Mouse (Mus musculus) ES-E14 (cell line): ENCODE results near the gene Nkiras2. TPM values are rescaled to one million over a fixed set of nuclear protein-coding genes. Genes with fewer than 3 reads are reported as not detected.

Experiments
- DNase-seq: peaks from one replicate; pipeline ENCODE4 v3.0.0-alpha.2; 2013; ENCODE audit warnings: low read depth, low spot score
- H3K27ac ChIP-seq: 2 replicates; pipeline ENCODE4 v1.5.1; 2012; ENCODE audit warnings: low read depth, mild to moderate bottlenecking, low read length, moderate library complexity, mixed read lengths; ENCODE audit not compliant: poor library complexity, insufficient read depth, severe bottlenecking
- H3K36me3 ChIP-seq: 2 replicates; pipeline ENCODE4 v1.6.1; 2012; ENCODE audit warnings: mild to moderate bottlenecking, low read length, moderate library complexity, mixed read lengths; ENCODE audit not compliant: control insufficient read depth, poor library complexity, insufficient read depth, severe bottlenecking
- H3K4me1 ChIP-seq, 2 experiments: fragments of 150-350 bp in 1 of 2; sonication (generic) in 1 of 2; 2 replicates each; pipeline ENCODE4 v1.6.1; 2012; ENCODE audit warnings: low read length in 2 of 2, mild to moderate bottlenecking in 1 of 2, mixed read lengths in 1 of 2; ENCODE audit not compliant: control insufficient read depth in 2 of 2, insufficient read depth in 2 of 2, poor library complexity in 1 of 2
- H3K4me3 ChIP-seq, 2 experiments: fragments of 150-350 bp in 1 of 2; sonication (generic) in 1 of 2; 2 replicates each; pipeline ENCODE4 v1.5.1; 2012; ENCODE audit warnings: low read length in 2 of 2, low read depth in 1 of 2, mild to moderate bottlenecking in 1 of 2, mixed read lengths in 1 of 2; ENCODE audit not compliant: insufficient read depth in 1 of 2, poor library complexity in 1 of 2, severe bottlenecking in 1 of 2
- H3K9ac ChIP-seq: 2 replicates; pipeline ENCODE4 v1.6.1; 2012; ENCODE audit warnings: low read depth, mild to moderate bottlenecking, low read length, mixed read lengths; ENCODE audit not compliant: poor library complexity, insufficient read depth, severe bottlenecking
- H3K9me3 ChIP-seq: fragments of 150-350 bp; sonication (generic); 2 replicates; pipeline ENCODE4 v1.6.1; 2012; ENCODE audit warnings: low read depth, mild to moderate bottlenecking, low read length; ENCODE audit not compliant: control insufficient read depth, insufficient read depth
- CHD2 ChIP-seq: IDR thresholded peaks from 2 replicates; pipeline ENCODE4 v1.6.1; 2014; ENCODE audit warnings: mild to moderate bottlenecking, low read depth, low read length, inconsistent platforms
- HCFC1 ChIP-seq: IDR thresholded peaks from 2 replicates; pipeline ENCODE4 v1.6.1; 2012; ENCODE audit warnings: low read length, inconsistent platforms, borderline replicate concordance; ENCODE audit not compliant: insufficient read depth
- MAFK ChIP-seq: IDR thresholded peaks from 2 replicates; pipeline ENCODE4 v1.6.1; 2014; ENCODE audit warnings: mild to moderate bottlenecking, low read depth, low read length, inconsistent platforms; ENCODE audit not compliant: insufficient read depth
- ZC3H11A ChIP-seq: IDR thresholded peaks from 2 replicates; pipeline ENCODE4 v1.6.1; 2012; ENCODE audit warnings: low read depth, mild to moderate bottlenecking, inconsistent platforms, low read length, borderline replicate concordance
- ZNF384 ChIP-seq: IDR thresholded peaks from 2 replicates; pipeline ENCODE4 v1.6.1; 2012; ENCODE audit warnings: low read depth, low read length, inconsistent platforms
- in situ Hi-C, 2 experiments: fragments of 600-800 bp; cut with MboI; formaldehyde crosslinking; loops; one replicate each; pipeline ENCODE4 v1.15.1; 2025; ENCODE audit warnings: low sequenced_read_pairs in 2 of 2, inconsistent platforms in 1 of 2; ENCODE audit not compliant: unreplicated experiment in 2 of 2
- total RNA-seq: library from RNA; depleted of rRNA; stranded (reverse); fragments of 300-350 nt; gene quantifications from 2 replicates; pipeline ENCODE4 v1.2.3, GENCODE M21; 2012; rRNA removed

Nkiras2 gene
- total RNA-seq, 1 experiment = 30.7 TPM

DNA sequence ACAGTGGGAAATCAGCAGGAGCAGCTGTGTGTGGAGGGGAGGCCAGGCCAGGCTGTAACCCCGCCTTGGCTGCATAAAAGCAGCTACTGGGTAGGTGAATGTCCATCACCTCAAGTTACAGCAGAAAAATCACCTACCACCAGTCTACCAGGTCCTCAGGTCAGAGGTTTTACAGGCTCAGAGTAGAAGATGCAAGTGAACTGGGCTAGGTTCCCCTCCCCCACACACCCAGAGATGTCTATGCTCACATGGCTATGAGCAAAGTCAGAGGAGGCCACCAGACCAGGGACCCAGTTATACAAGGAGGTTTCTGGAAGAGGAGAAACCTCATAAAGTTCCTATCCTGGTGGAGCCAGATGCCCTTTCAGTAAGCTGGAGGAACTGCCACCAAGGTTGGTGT is 52.0 kb downstream of the Nkiras2 start:
- in situ Hi-C loops = no loop called here
- peaks cover 11% of the 10 kb centered on the region for H3K9me3 ChIP-seq
- peaks cover 3 to 5% of the 10 kb centered on the region in 2 experiments; a peak in 2 of 4 replicates for H3K4me1 ChIP-seq
- H3K4me3 ChIP-seq = no peak overlapping the region
- no peaks in the 10 kb centered on the region for H3K36me3 ChIP-seq
- H3K9ac ChIP-seq = no peak overlapping the region
- no peak for TF ChIP-seq ZNF384
- TF ChIP-seq MAFK = no peak
- no peak for TF ChIP-seq ZC3H11A
- no peak for TF ChIP-seq HCFC1
- TF ChIP-seq CHD2 = no peak
- no peak for DNase-seq
- H3K27ac ChIP-seq = no peak overlapping the region

DNA sequence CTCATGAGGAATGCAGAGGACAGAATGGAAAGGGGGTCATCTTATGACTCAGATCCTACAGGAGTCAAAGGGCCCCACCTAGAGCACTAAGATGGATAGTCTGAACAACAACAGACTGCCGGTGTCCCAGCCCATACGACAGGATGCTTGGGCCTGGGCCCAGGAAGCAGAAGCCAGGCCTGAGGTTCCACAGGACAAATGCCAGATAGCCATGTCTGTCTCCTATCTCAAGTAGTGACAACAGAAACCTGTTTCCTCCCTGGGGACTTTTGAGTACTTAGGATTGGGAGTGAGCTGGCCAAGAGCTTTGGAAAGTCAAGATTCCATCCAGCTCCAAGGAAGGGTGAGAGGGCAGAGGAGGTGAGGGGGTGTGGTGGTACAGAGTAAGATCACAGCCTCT is 52.9 kb downstream of the Nkiras2 start:
- no peak overlapping the region for H3K4me3 ChIP-seq
- H3K36me3 ChIP-seq = no peaks in the 10 kb centered on the region
- H3K9me3 ChIP-seq = peaks cover 11% of the 10 kb centered on the region
- H3K4me1 ChIP-seq = peaks cover 3 to 5% of the 10 kb centered on the region in 2 experiments; a peak in 2 of 4 replicates
- no peak for TF ChIP-seq HCFC1
- no peak overlapping the region for H3K9ac ChIP-seq
- DNase-seq = no peak
- H3K27ac ChIP-seq = no peak overlapping the region
- in situ Hi-C loops = no loop called here

DNA sequence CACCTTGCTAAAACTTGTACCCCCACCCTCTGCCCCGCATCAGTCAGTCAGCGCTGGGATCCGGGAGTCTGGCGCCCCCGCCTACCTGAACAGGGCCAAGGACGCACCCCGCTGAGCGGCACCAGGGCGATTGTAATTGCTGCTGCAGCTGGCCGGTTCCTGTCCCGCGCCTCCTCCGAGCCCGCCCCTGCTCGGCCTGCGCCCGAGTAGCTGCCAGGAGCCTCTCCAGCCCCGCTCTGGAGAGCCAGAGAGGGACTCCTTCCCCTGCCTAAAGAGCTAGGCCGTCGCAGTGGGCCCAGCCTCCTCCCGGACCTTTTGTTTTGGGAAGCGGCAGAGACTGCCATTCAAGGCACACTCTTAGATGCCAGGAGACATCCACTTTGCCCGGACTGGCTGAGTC is 54.1 kb downstream of the Nkiras2 start:
- Histone ChIP-seq H3K4me3 (peak overlapping the region; percentile 20 to 35; a peak in 2 of 4 replicates), H3K36me3 (no peaks in the 10 kb centered on the region), H3K9ac (no peak overlapping the region), H3K9me3 (peaks cover 11% of the 10 kb centered on the region), H3K4me1 (peaks cover 3 to 13% of the 10 kb centered on the region in 2 experiments; a peak in 2 of 4 replicates), H3K27ac (no peak overlapping the region)
- in situ Hi-C loops = no loop called here
- no peak for DNase-seq
- TF ChIP-seq ZNF384 = no peak
- TF ChIP-seq ZC3H11A = no peak
- TF ChIP-seq HCFC1 = no peak
- TF ChIP-seq MAFK = no peak
- TF ChIP-seq CHD2 = no peak

Other genes starting within 250 kb of the Nkiras2 start
- 97.6 and 101 TPM in 2 replicates for gene Jup, start 221.5 kb upstream of the Nkiras2 start, total RNA-seq
- gene P3h4, start 204.4 kb upstream of the Nkiras2 start, total RNA-seq = 39.0 and 44.3 TPM in 2 replicates
- gene Fkbp10, start 203.5 kb upstream of the Nkiras2 start, total RNA-seq = 73.3 and 102 TPM in 2 replicates
- 27.1 and 27.4 TPM in 2 replicates for gene Nt5c3b, start 177.4 kb upstream of the Nkiras2 start, total RNA-seq
- 1.7 and 2.9 TPM in 2 replicates for gene Klhl10, start 177.3 kb upstream of the Nkiras2 start, total RNA-seq
- gene Klhl11, start 146.5 kb upstream of the Nkiras2 start, total RNA-seq = 43.3 and 49.5 TPM in 2 replicates
- gene Acly, start 91.2 kb upstream of the Nkiras2 start, total RNA-seq = 202 and 209 TPM in 2 replicates
- 2.3 and 3.4 TPM in 2 replicates for gene Ttc25, start 73.6 kb upstream of the Nkiras2 start, total RNA-seq
- gene Cnp, start 44.3 kb upstream of the Nkiras2 start, total RNA-seq = 9.4 and 11.9 TPM in 2 replicates
- 139 and 208 TPM in 2 replicates for gene Dnajc7, start 924 bp downstream of the Nkiras2 start, total RNA-seq
- 0.09 and 0.37 TPM in 2 replicates for gene Zfp385c, start 73.2 kb downstream of the Nkiras2 start, total RNA-seq
- gene Dhx58, start 85.0 kb downstream of the Nkiras2 start, total RNA-seq = 2.3 and 4.1 TPM in 2 replicates
- 40.8 and 44.4 TPM in 2 replicates for gene Kat2a, start 93.2 kb downstream of the Nkiras2 start, total RNA-seq
- 0.49 and 1.6 TPM in 2 replicates for gene Hspb9, start 94.6 kb downstream of the Nkiras2 start, total RNA-seq
- gene Rab5c, start 119.0 kb downstream of the Nkiras2 start, total RNA-seq = 83.8 and 124 TPM in 2 replicates
- 0.45 and 0.48 TPM in 2 replicates for gene Kcnh4, start 140.7 kb downstream of the Nkiras2 start, total RNA-seq
- not detected in 2 replicates for gene Hcrt, start 143.7 kb downstream of the Nkiras2 start, total RNA-seq
- gene Ghdc, start 151.7 kb downstream of the Nkiras2 start, total RNA-seq = 16.5 and 26.4 TPM in 2 replicates
- gene Stat5b, start 231.5 kb downstream of the Nkiras2 start, total RNA-seq = 3.4 and 4.3 TPM in 2 replicates
- gene Stat5a, start 240.1 kb downstream of the Nkiras2 start, total RNA-seq = 1.7 TPM in 2 replicates